Mouse (Mus musculus): ENCODE data around the gene Hoxc9. TPM values are rescaled to one million over a fixed set of nuclear protein-coding genes. Genes with fewer than 3 reads are reported as not detected.

The Hoxc9 gene
- polyA plus RNA-seq, 1 experiment from 2014 or later = not detected

DNA sequence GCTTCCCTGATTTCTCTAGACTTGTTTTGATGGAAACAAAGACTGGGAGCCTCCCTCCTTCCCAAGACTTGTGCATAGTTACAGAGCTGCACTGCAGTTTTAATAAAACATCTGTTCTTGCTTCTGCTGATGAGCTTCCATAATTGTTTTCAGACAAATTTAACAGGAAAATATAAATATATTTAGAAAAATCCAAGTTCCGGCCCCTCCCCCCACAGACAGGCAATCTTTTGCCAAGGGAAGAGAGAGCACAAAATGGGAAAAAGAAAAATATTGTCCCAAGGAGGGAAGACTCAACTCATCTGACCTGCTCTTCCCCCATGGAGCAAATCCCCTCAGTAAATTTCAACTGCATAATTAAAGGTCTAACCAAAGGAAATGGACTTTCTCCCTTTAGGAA is 30.1 kb downstream of the Hoxc9 start:
- H3K4me1 ChIP-seq (replicated peaks; ENCODE audit: control insufficient read depth, insufficient read depth) = no peaks in the 10 kb centered on the region
- H3K4me2 ChIP-seq (replicated peaks; ENCODE audit: low read depth) = peak overlapping the region; percentile 26; the same call in 1 of the 2 replicates
- 8% methylated on average over 1 of the region's 1 CpGs for WGBS
- ATAC-seq (ENCODE audit: low FRiP score, low TSS enrichment) (no peak), DNase-seq (ENCODE audit: low spot score) (no peak)
- H3K36me3 ChIP-seq (ENCODE audit: control insufficient read depth, insufficient read depth, low read length) = no peaks in the 10 kb centered on the region
- peak overlapping the region; percentile 75 for H3K27ac ChIP-seq (replicated peaks)
- TF ChIP-seq EP300 (optimal IDR thresholded peaks at IDR 0.05) (no peak), CTCF (IDR thresholded peaks at IDR 0.05; ENCODE audit: low read depth) (no peak)
- no peaks in the 10 kb centered on the region for H3K9me3 ChIP-seq (ENCODE audit: control insufficient read depth, low read length)
- H3K27me3 ChIP-seq (ENCODE audit: control insufficient read depth, insufficient read depth, low read length) = peaks cover 16% of the 10 kb centered on the region; the same call in 1 of the 2 replicates
- no peak overlapping the region for H3K9ac ChIP-seq (ENCODE audit: low read length)
- no peak overlapping the region for H3K4me3 ChIP-seq (ENCODE audit: low read depth, low read length)

GRCm38 (mm10) chr15:103009265-103010111 is 33.2 kb downstream of the Hoxc9 start:
- Histone ChIP-seq H3K27me3 (ENCODE audit: control insufficient read depth, insufficient read depth, low read length) (peaks cover 14% of the 10 kb centered on the region; the same call in 1 of the 2 replicates), H3K36me3 (ENCODE audit: control insufficient read depth, insufficient read depth, low read length) (no peaks in the 10 kb centered on the region), H3K4me1 (replicated peaks; ENCODE audit: control insufficient read depth, insufficient read depth) (no peaks in the 10 kb centered on the region), H3K4me3 (ENCODE audit: low read depth, low read length) (peak overlapping the region; percentile 41), H3K27ac (replicated peaks) (peak overlapping the region; percentile 80), H3K4me2 (replicated peaks; ENCODE audit: low read depth) (peak overlapping the region; percentile 52), H3K9me3 (ENCODE audit: control insufficient read depth, low read length) (no peaks in the 10 kb centered on the region), H3K9ac (ENCODE audit: low read length) (peak overlapping the region; percentile 66)
- TF ChIP-seq CTCF (IDR thresholded peaks at IDR 0.05; ENCODE audit: low read depth) (no peak), EP300 (optimal IDR thresholded peaks at IDR 0.05) (no peak)
- 8% methylated on average over 27 of the region's 27 CpGs for WGBS
- no peak for DNase-seq (ENCODE audit: low spot score)
- ATAC-seq (ENCODE audit: low FRiP score, low TSS enrichment) = no peak

GRCm38 (mm10) chr15:103010112-103010846 is 34.0 kb downstream of the Hoxc9 start:
- Histone ChIP-seq H3K4me3 (ENCODE audit: low read depth, low read length) (peak overlapping the region; percentile 41), H3K4me1 (replicated peaks; ENCODE audit: control insufficient read depth, insufficient read depth) (no peaks in the 10 kb centered on the region), H3K9ac (ENCODE audit: low read length) (peak overlapping the region; percentile 66), H3K4me2 (replicated peaks; ENCODE audit: low read depth) (peak overlapping the region; percentile 52), H3K27me3 (ENCODE audit: control insufficient read depth, insufficient read depth, low read length) (peaks cover 14% of the 10 kb centered on the region; the same call in 1 of the 2 replicates), H3K27ac (replicated peaks) (peak overlapping the region; percentile 80), H3K36me3 (ENCODE audit: control insufficient read depth, insufficient read depth, low read length) (no peaks in the 10 kb centered on the region), H3K9me3 (ENCODE audit: control insufficient read depth, low read length) (no peaks in the 10 kb centered on the region)
- 14% methylated on average over 31 of the region's 31 CpGs for WGBS
- DNase-seq (ENCODE audit: low spot score) (no peak), ATAC-seq (ENCODE audit: low FRiP score, low TSS enrichment) (no peak)
- TF ChIP-seq EP300 (optimal IDR thresholded peaks at IDR 0.05) = no peak
- TF ChIP-seq CTCF (IDR thresholded peaks at IDR 0.05; ENCODE audit: low read depth) = no peak

DNA sequence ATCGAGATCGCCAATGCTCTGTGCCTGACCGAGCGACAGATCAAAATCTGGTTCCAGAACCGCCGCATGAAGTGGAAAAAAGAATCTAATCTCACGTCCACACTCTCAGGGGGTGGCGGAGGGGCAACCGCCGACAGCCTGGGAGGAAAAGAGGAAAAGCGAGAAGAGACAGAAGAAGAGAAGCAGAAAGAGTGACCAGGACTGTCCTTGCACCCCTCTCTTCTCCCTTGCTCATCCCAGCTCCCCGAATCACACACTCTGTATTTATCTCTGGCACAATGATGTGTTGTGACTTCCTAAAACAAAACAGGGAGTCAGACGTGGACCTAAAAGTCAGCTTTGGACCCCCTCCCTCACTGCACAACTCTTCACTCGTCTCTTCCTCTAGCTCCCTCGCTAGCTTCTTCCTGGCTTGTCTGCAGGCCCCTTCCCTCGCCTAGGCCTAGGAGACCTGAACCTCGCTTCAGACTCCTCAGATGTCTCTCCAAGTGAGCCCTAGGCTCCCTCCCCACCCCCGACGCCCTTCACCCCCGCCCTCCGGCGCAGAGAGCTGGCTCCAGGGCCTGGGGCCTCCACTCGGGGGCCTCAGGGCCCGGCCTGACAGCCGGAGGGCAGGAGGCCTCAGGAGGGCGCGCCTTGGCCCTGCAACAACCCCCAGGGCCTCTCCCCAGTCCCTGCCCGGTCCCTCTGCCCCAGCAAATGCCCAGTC is 34.8 kb downstream of the Hoxc9 start:
- TF ChIP-seq CTCF (IDR thresholded peaks at IDR 0.05; ENCODE audit: low read depth) = no peak
- no peak for TF ChIP-seq EP300 (optimal IDR thresholded peaks at IDR 0.05)
- ATAC-seq (ENCODE audit: low FRiP score, low TSS enrichment) = no peak
- Histone ChIP-seq H3K27ac (replicated peaks) (peak overlapping the region; percentile 80), H3K4me3 (ENCODE audit: low read depth, low read length) (peak overlapping the region; percentile 41), H3K9ac (ENCODE audit: low read length) (peak overlapping the region; percentile 66), H3K9me3 (ENCODE audit: control insufficient read depth, low read length) (no peaks in the 10 kb centered on the region), H3K4me1 (replicated peaks; ENCODE audit: control insufficient read depth, insufficient read depth) (no peaks in the 10 kb centered on the region), H3K36me3 (ENCODE audit: control insufficient read depth, insufficient read depth, low read length) (no peaks in the 10 kb centered on the region), H3K27me3 (ENCODE audit: control insufficient read depth, insufficient read depth, low read length) (peaks cover 14% of the 10 kb centered on the region; the same call in 1 of the 2 replicates), H3K4me2 (replicated peaks; ENCODE audit: low read depth) (peak overlapping the region; percentile 52)
- no peak for DNase-seq (ENCODE audit: low spot score)
- WGBS = 21% methylated on average over 27 of the region's 28 CpGs

DNA sequence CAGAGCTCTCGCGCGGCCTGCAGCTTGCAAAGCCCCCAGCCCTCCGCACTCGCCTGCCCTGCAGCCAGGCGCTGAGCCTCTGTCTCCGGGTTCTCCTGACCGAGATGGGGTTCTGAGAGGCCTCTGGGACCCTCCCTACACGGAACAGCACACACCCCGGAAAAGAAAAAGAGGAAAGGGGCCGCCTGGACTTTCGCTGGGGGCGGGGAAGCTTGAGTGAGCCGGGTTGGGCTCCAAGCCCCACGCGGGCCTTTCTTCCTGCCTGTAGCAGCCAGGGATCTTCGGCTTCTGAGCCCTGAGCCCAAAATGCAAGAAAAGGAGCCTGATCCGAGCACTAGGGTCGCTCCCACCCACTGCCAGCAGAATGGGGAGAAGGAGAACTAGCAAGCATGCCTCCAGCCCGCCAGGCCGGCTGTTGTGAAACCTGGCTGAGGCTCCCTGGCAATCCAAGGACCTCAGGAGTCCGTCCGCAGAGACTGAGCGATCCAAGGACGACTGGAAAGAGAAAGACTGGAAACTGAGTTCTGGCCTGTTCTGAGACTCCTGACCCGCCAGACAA is 35.8 kb downstream of the Hoxc9 start:
- no peaks in the 10 kb centered on the region for H3K9me3 ChIP-seq (ENCODE audit: control insufficient read depth, low read length)
- H3K4me2 ChIP-seq (replicated peaks; ENCODE audit: low read depth) = peak overlapping the region; percentile 45
- no peaks in the 10 kb centered on the region for H3K4me1 ChIP-seq (replicated peaks; ENCODE audit: control insufficient read depth, insufficient read depth)
- TF ChIP-seq CTCF (IDR thresholded peaks at IDR 0.05; ENCODE audit: low read depth) = no peak
- TF ChIP-seq EP300 (optimal IDR thresholded peaks at IDR 0.05) = no peak
- 0 out of 2 replicates have a peak, but pooled peaks cover 6% of the 10 kb centered on the region for H3K27me3 ChIP-seq (ENCODE audit: control insufficient read depth, insufficient read depth, low read length)
- peak overlapping the region; percentile 31 for H3K4me3 ChIP-seq (ENCODE audit: low read depth, low read length)
- peak overlapping the region; percentile 78 for H3K27ac ChIP-seq (replicated peaks)
- peak overlapping the region; percentile 54 for H3K9ac ChIP-seq (ENCODE audit: low read length)
- H3K36me3 ChIP-seq (ENCODE audit: control insufficient read depth, insufficient read depth, low read length) = no peaks in the 10 kb centered on the region
- WGBS = 26% methylated on average over 26 of the region's 26 CpGs
- ATAC-seq (ENCODE audit: low FRiP score, low TSS enrichment) (no peak), DNase-seq (ENCODE audit: low spot score) (no peak)

Measured in stomach, postnatal 0 days (tissue).